Mouse (Mus musculus) cortical plate, adult 2 months (tissue): ENCODE measurements around the gene Aox3.

Source experiments
- CTCF ChIP-seq: fragments of 200-500 bp; IDR thresholded peaks from 2 replicates; pipeline ENCODE4 v1.5.1; 2011; ENCODE audit warnings: mild to moderate bottlenecking, control low read depth, low read length; ENCODE audit not compliant: insufficient read depth; ENCODE audit errors: extremely low read depth
- POLR2A ChIP-seq: fragments of 200-500 bp; IDR thresholded peaks from 2 replicates; pipeline ENCODE4 v1.6.1; 2011; ENCODE audit warnings: mild to moderate bottlenecking, low read length, control low read depth; ENCODE audit not compliant: insufficient read depth; ENCODE audit errors: extremely low read depth

GRCm38 (mm10) chr1:58071509-58071908 lies 41.4 kb upstream of the Aox3 start:
- TF ChIP-seq CTCF (no peak), POLR2A (no peak)
